Mouse (Mus musculus) cerebellum, adult 9-11 months (tissue): ENCODE measurements around the gene Itgb4.

Experiments
- DNase-seq: peaks from one replicate; pipeline ENCODE4 v3.0.0; 2022

Gene Itgb4

DNA sequence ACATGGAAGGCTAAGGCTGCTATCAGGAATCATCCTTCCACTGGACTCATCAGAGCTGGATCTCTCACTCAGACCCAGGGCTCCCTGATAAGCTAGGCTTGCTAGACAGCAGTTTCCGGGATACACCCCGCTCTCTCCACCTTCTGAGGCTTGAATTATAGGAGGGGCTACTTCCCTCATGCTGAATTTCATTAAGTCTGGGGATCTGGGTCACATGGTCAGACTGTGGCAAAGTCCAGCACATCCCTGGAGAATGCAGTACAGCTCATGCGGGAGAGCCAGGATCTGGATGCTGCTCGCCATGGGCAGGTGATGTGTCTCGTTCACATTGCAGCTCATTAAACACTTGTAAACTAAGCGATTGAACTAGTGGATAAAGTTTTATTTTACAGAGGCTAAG, 3.5 kb upstream of the Itgb4 start:
- DNase-seq, result no peak

DNA sequence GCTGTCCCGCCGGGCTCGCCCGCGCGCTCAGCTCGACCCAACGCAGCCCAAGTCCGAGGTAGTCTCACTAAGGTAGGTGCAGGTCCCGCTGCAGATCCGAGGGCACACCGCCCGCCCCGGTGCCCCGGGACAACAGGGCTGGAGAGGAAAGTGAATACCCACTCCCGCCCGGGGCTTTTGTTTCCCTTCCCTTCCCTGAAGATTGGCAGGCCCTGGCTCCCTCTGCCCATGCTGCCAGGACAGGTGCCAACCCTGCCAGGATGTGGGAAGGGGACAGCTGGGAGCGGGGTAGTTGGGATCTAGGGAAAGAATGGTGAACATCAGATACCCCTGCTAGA, 543 bp downstream of the Itgb4 start:
- DNase-seq, result no peak

DNA sequence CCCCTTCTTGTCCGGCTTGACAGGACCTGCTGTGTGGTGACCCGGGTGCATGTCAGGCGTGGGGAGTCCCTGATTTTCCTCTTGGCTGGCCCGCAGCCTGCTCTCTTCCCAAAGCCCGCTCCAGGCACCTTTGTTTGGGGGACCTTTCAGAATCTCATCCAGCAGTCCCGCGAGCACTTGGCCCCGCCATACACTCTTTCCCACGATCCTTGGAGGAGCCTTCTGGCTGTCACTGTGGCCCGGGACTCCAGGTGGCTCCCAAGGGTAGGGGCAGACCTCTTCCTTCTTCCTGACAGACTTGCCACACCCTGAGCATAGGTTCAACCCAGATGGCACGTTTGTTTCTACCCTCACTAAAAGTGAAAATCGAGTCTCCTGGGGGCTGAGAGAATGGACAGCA, 1.0 kb downstream of the Itgb4 start:
- DNase-seq, result no peak

GRCm38 (mm10) chr11:115982472-115982871, 8.0 kb downstream of the Itgb4 start:
- DNase-seq, result peak; percentile 57

- no peak for DNase-seq
Observed at GRCm38 (mm10) chr11:115983291-115983690, 8.8 kb downstream of the Itgb4 start.

DNA sequence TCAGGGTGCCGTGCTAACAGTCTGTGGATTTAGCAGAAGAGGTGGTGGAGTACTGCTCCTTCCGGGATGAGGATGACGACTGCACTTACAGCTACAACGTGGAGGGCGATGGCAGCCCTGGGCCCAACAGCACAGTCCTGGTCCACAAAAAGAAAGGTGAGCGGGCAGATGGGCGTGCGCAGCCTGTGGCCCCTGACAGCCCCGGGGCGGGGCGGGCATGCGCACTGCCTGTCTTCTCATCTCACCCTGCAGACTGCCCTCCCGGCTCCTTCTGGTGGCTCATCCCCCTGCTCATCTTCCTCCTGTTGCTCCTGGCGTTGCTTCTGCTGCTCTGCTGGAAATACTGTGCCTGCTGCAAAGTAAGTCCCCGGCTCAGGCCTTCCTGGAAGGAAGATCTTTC, 15.2 kb downstream of the Itgb4 start:
- DNase-seq, result no peak

DNA sequence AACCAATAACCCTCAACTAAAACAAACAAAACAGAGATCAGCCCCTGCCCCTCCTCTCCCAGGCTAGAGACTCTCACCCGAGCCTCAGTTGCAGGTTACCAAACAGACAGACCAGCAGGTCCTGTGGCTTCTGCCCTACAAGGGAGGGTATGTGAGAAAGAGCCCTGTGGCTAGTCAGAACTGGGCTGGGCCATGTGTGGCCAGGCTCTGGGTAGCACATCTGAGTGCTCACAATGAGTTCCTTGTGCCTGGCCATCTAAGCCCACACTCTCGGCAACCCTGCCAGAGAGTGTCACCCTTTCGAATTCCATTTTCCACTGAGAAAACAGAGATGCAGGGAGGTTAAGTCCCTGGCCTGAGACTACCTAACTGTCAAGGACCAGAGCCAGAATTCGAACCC, 17.6 kb downstream of the Itgb4 start:
- no peak for DNase-seq

DNA sequence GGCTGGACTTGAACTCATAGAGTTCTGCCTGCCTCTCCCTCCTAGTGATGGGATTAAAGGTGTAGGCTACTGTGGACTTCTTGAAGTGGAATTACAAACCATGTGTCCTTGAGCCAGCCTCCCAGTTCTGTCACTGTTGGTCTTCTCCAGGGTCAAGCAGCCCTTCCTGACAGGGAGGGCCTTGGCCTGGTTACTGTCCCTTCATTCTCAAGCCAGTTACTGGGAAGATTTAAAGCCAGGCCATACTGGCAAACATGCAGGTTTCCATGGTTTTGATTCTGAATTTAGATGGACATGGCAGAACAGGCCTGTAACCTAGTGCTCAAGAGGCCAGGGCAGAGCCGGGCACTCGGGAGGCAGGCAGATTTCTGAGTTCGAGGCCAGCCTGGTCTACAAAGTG, 20.7 kb downstream of the Itgb4 start:
- no peak for DNase-seq

- DNase-seq, result no peak
Observed at GRCm38 (mm10) chr11:115997047-115997446, 22.5 kb downstream of the Itgb4 start.

- DNase-seq, result peak; percentile 60
Observed at GRCm38 (mm10) chr11:115997662-115998061, 23.2 kb downstream of the Itgb4 start.

DNA sequence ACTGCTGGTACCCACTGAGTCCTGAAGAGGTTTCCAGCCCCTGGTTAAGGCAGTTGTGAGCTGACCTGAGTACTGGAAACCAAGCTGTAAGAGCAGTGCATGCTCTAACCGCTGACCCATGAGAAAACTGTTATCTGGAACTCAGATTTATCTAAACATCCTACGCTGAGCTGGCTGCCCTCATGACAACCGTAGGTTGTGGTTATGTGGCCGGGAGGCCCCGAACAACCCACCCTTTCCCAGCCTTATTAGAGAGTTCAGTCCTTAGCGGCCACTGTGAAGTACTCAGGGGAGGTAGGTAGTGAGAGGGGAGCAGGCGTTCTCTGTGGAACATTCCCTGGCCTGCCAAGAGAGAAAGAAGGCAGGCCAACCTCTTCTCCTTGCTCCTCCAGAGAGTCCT, 24.5 kb downstream of the Itgb4 start:
- no peak for DNase-seq

DNA sequence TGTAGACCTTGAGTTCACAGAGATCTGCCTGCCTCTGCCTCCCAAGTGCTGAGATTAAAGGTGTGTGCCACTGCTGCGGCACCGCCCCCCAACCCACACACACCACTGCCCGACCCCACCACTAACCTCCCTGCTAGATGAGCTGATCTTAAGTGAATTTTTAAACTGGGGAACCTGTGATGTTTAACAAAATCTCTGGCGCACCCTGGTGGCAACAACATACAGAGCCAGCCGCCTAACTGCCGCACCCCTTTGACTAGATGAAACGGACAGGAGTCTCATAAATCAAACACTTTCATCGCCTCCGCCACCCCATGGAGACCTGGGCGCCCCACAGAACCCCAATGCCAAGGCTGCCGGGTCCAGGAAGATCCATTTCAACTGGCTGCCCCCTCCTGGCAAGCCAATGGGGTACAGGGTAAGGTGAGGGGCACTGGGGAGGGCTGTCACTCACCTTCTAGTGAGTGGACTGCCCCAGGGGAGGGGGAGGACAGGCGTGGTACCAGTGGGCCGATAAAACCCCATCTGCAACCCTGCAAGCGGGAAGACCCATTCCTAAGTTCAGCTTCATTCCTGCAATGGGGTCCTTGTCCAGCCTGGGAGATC, 25.1 kb downstream of the Itgb4 start:
- DNase-seq, result peak; percentile 73

- DNase-seq, result no peak
Observed at GRCm38 (mm10) chr11:116000607-116001006, 26.1 kb downstream of the Itgb4 start.

DNA sequence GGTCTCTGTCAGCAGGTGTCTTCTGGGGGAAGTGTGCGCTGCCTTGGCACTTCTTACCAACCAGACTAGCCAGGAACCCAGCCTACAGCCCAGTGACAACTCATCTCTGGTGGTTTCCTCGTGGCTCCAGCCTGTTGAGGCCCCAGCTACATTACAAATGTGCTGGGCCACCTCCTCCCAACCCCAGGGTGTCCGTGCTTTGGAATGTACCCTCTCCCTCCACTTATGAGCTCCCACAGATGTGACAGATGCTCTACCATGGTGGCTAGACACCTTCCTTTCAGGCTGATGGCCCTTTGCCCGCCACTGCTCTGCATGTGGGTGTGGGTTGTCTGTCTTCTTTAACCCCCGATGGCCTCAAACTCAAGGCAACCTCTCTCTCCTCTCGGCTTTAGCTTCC, 27.2 kb downstream of the Itgb4 start:
- DNase-seq, result no peak

GRCm38 (mm10) chr11:116002894-116003293, 28.4 kb downstream of the Itgb4 start:
- DNase-seq, result no peak

DNA sequence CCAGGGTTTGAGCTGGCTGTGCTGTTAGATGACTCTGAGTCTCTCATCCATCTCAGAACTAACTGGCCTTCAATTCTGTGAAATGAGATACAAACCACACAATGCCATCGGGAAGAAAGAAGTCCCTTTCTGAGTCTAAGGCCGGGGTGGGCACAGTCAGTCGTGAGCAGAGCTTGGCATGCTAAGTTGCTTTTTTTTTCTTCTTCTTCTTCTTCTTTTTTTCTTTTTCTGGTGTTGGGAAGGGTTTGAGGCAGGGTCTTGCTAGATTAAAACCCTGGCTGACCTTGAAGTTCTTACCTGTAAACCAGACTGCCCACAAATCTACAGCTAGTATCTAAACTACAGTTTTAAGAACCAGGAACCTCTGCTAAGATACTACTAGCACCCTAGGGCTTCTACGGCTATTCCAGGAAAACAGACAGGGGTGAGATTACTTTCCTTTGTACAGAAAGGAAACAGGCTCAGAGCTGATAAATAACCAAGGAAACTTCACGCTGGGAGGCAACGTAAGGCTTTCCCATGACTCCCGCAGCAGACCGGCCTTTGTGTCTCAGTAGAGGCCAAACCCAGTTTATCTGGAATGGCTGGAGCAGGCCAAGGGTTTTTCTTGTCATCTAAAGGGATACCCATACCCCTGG, 29.8 kb downstream of the Itgb4 start:
- no peak for DNase-seq

- peak; percentile 57 for DNase-seq
Observed at GRCm38 (mm10) chr11:116004840-116005700, 30.6 kb downstream of the Itgb4 start.

DNA sequence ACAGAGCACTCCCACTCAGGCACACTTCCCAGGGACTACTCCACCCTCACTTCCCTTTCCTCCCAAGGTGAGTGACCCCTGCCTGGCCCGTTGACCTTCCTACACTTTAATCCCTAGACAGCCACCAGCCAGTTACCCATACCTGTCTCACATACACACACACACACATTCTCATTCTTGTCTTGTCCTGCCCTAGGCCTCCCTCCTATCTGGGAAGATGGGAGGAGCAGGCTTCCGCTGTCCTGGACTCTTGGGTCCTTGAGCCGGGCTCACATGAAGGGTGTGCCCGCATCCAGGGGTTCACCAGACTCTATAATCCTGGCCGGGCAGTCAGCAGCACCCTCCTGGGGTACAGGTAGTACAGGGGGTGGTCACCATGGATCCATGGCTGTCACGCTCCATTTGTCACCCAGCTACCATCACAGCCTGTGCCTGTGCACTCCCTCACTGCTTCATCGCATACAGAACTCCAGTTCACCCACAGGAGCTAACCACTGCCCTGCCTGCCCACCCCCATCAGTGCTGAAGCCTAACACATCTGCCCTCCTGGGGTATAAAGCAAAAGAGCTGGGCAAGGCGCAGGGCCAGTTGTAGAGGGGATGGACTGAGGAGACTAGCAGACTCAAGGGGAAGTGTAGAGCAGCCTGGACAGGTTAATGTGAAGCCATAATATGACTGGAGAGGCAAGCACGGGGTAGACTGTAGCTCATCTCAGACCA, 31.4 kb downstream of the Itgb4 start:
- no peak for DNase-seq

DNA sequence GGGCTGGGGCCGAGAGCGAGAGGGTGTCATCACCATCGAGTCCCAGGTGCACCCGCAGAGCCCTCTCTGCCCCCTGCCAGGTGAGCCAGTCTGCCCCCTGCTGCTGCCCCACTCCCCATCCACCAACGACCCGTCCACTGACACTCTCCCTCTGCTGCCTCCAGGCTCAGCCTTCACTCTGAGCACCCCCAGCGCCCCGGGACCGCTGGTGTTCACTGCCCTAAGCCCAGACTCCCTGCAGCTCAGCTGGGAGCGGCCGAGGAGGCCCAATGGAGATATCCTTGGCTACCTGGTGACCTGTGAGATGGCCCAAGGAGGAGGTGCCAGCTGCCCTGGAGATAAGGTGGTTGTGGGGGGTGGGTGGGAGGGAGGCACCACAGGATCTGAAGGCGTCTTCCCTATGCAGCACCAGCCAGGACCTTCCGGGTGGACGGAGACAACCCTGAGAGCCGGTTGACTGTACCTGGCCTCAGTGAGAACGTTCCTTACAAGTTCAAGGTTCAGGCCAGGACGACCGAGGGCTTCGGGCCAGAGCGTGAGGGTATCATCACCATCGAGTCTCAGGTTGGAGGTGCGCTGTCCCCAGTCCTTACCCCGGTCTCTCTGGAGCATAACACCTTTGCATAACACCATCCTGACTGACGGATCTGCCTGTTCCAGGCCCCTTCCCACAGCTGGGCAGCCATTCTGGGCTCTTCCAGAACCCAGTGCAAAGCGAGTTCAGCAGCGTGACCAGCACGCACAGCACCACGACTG, 32.8 kb downstream of the Itgb4 start:
- peak; percentile 55 for DNase-seq

DNA sequence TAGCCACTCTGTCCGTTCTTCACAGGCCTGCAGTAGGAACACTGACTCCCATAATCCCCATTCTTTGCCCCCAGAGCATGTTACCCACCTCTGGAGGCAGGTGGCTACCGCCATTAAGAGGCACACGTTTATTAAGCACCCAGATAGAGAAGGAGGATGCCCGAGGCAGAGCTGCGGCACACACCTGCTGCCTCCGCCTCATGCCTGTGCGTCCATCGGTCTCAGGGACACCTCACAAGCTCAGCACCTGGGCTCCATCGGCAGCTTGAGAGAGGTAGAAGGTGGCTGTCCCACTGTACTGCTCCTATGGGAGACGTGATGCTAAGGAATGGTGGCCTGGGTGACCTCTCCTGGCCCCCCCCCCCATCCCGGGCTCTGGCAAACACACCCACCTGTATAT, 33.9 kb downstream of the Itgb4 start:
- DNase-seq, result peak; percentile 55

DNA sequence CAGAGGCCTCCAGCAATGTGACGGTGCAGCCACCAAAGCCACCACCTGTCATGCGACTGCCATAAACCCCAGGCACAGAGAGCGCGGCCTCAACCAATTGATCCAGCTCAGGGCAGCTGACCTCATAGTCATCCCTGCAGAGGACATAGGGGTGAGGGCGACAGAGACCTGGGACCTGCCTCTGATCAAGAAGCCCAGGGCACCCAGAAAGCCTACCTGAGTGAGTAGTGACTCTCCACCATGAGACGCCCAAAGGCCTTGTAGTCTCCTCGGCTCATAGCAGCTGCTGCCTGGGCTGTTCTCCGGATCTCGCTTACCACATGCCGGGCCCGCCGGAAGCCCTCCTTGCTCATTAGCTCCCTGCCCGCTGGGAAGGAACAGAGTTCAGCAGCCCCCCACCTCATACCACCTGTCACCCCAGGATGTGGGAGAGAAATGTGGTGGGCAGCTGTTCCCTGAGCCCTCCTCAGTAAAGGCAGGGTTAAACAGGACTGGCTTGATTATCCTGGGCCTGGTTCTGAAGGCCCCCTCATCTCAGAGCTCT, 34.4 kb downstream of the Itgb4 start:
- peak; percentile 62 for DNase-seq

DNA sequence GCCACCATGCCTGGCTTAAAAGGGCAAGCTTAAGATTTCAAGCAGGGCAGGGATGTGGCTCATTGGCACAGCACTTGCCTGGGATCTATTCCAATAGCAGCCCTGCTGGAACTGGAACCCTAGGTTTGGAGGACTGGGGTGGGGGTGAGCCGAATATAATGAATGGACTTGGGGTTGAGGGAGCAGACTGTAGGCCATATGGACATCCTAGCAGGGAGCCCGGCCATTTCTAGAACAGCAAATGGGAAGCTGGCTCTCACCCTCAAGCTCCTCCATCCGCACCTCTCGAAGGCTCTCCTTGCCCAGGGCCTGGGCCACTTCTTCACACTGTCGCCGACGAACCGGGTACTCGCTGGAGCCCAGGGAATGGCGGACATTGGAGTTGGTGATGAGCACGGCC, 35.2 kb downstream of the Itgb4 start:
- peak; percentile 98 for DNase-seq

GRCm38 (mm10) chr11:116010146-116010545, 35.6 kb downstream of the Itgb4 start:
- DNase-seq, result peak; percentile 75
